ENCODE assay signal across 8 mouse cellular contexts in the genomic region with DNA sequence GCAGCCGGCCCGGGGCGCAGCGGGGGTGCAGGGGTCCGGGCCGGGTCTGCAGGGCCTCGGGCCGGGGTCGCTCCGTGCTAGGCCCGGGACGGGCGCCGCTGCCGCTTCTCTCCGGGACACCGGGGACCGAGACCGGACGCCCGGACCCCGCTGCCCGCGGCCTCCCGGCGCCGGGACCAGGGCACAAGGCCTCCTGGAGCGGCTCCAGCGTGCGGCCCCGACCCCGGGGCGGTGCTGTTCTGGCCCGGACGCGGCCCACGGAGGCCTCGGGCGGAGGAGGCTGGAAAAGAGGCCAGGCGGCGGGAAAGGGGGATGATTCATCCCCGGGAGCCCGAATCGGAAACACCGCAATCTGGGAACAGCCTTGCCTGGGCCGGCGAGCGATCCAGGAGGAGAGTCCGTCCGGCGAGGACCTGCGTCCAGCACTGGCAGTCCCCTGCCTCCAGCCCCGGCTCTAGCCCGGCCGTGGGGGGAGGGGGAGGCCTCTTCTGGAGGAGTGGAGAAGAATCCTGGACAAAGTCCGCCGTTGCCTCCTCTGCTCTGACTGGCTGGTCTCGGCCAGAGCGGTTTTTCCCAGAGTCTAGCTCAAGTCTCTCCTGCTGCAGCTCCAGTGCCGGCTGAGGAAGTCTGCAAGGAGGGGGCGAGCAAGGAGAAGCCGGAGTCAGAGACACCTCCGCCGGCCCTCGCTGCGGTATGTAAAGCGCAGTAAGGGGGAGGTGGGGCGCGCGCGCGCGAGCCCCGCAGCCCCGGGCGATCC. TPM values are rescaled to one million over a fixed set of nuclear protein-coding genes. Genes with fewer than 3 reads are reported as not detected.
DNase-seq lines count a peak whose midpoint lies in the region; ATAC-seq and TF ChIP-seq lines count a peak whose summit lies in the region.

No protein-coding gene starts in this region.

- no peak for TF ChIP-seq EP300 in liver, embryonic 14.5 days (IDR thresholded peaks at IDR 0.05; ENCODE audit: low read depth)

- peak overlapping the region; percentile 54 for H3K4me3 ChIP-seq in intestine, embryonic 14.5 days (ENCODE audit: low read depth, low read length)
- peak overlapping the region; percentile 21 to 46 for H3K4me3 ChIP-seq in liver, embryonic 14.5 days (ENCODE audit: insufficient read depth in 1 of 2, low read depth in 2 of 2, low read length in 2 of 2)
- peak overlapping the region; percentile 39 for H3K4me3 ChIP-seq in olfactory bulb, adult 2 months (ENCODE audit: insufficient read depth, low read depth, low read length)

- no peaks in the 10 kb centered on the region for H3K9me3 ChIP-seq in intestine, embryonic 14.5 days (ENCODE audit: control insufficient read depth, low read length)
- H3K9me3 ChIP-seq in liver, embryonic 14.5 days (ENCODE audit: control insufficient read depth, low read length) = no peaks in the 10 kb centered on the region

- TF ChIP-seq CTCF in liver, embryonic 14.5 days (IDR thresholded peaks at IDR 0.05; ENCODE audit: low read depth) = no peak
- TF ChIP-seq CTCF in olfactory bulb, adult 2 months (IDR thresholded peaks at IDR 0.05; ENCODE audit: insufficient read depth, low read depth, low read length) = no peak

- peak; percentile 35 to 62 for DNase-seq in cerebellum, postnatal 14 days
- no peak for DNase-seq in cerebellum, adult 9-10 months
- DNase-seq in adrenal gland, postnatal 25 days = peak; percentile 70
- peak; percentile 75 for DNase-seq in gastrocnemius, postnatal 10 days
- DNase-seq in intestine, embryonic 14.5 days (ENCODE audit: low spot score) = peak; percentile 87
- no peak for DNase-seq in liver, embryonic 14.5 days (ENCODE audit: low read depth in 3 of 3, low spot score in 3 of 3)
- no peak for DNase-seq in frontal cortex, postnatal 10 days (ENCODE audit: low spot score in 2 of 2)

- H3K27ac ChIP-seq in intestine, embryonic 14.5 days (ENCODE audit: low read depth) = peak overlapping the region; percentile 75
- H3K27ac ChIP-seq in liver, embryonic 14.5 days = no peak overlapping the region
- H3K27ac ChIP-seq in olfactory bulb, adult 2 months (ENCODE audit: insufficient read depth, low read depth, low read length) = no peak overlapping the region

- H3K27me3 ChIP-seq in intestine, embryonic 14.5 days (replicated peaks; ENCODE audit: control insufficient read depth, insufficient read depth, low read length) = peaks cover 16% of the 10 kb centered on the region
- peaks cover 73% of the 10 kb centered on the region for H3K27me3 ChIP-seq in liver, embryonic 14.5 days (ENCODE audit: control insufficient read depth, insufficient read depth, low read length)

- H3K4me1 ChIP-seq in intestine, embryonic 14.5 days (replicated peaks; ENCODE audit: control insufficient read depth, insufficient read depth, low read length) = peaks cover 36% of the 10 kb centered on the region
- peaks cover 0 to 4% of the 10 kb centered on the region in 2 experiments; a peak in 1 of 4 replicates for H3K4me1 ChIP-seq in liver, embryonic 14.5 days (replicated peaks; ENCODE audit: control insufficient read depth in 2 of 2, insufficient read depth in 2 of 2, low read length in 1 of 2)
- H3K4me1 ChIP-seq in olfactory bulb, adult 2 months (ENCODE audit: control insufficient read depth, insufficient read depth, low read length) = peaks cover 29% of the 10 kb centered on the region

- H3K9ac ChIP-seq in intestine, embryonic 14.5 days (ENCODE audit: low read length) = peak overlapping the region; percentile 51
- no peak overlapping the region for H3K9ac ChIP-seq in liver, embryonic 14.5 days (replicated peaks)

- peak overlapping the region; percentile 70 for H3K4me2 ChIP-seq in intestine, embryonic 14.5 days (ENCODE audit: low read length)
- peak overlapping the region; percentile 58 for H3K4me2 ChIP-seq in liver, embryonic 14.5 days (ENCODE audit: low read depth)

- 1% methylated on average over 62 of the region's 76 CpGs for WGBS in intestine, embryonic 14.5 days
- WGBS in liver, embryonic 14.5 days (ENCODE audit: insufficient replicate concordance) = under 1% methylated on average over 74 of the region's 76 CpGs
- 3% methylated on average over 75 of the region's 76 CpGs for WGBS in olfactory bulb, adult 2 months

- TF ChIP-seq POLR2A in olfactory bulb, adult 2 months (IDR thresholded peaks at IDR 0.05; ENCODE audit: insufficient read depth, low read depth, low read length) = no peak

- peaks cover 17% of the 10 kb centered on the region for H3K36me3 ChIP-seq in intestine, embryonic 14.5 days (ENCODE audit: control insufficient read depth, insufficient read depth, low read length)
- peaks cover 33% of the 10 kb centered on the region for H3K36me3 ChIP-seq in liver, embryonic 14.5 days (replicated peaks; ENCODE audit: control insufficient read depth, insufficient read depth, low read depth)

- peak; percentile 28 for ATAC-seq in intestine, embryonic 14.5 days (replicated peaks; ENCODE audit: low FRiP score, low TSS enrichment, low read depth)
- ATAC-seq in liver, embryonic 14.5 days (ENCODE audit: insufficient read depth) = peak; percentile 0; the same call in 1 of the 2 replicates

RNA-seq across cellular contexts. Expression of a gene that starts 0.8 kb away (rescaled TPM):
- total RNA-seq in adrenal gland, postnatal 25 days (2021) = 4.3 and 7.2 TPM in 2 replicates
- 1 to 10 TPM; 6.3 to 7.1 TPM for total RNA-seq in gastrocnemius, postnatal 10 days (2021)
- polyA plus RNA-seq in intestine, embryonic 14.5 days (2014; fragmentation: Nextera tagmentation; extraction: Ambion mirVana) = 1.9 and 2.3 TPM in 2 replicates
- polyA plus RNA-seq in liver, embryonic 14.5 days (2012; rRNA removed) = 0.56 and 0.67 TPM in 2 replicates
- 0.06 and 0.10 TPM in 2 replicates for polyA plus RNA-seq in liver, embryonic 14.5 days (2014; fragmentation: Nextera tagmentation; extraction: Ambion mirVana)
- not detected in 2 replicates for polyA plus RNA-seq in olfactory bulb, adult 2 months (2012; ENCODE audit: insufficient read depth, insufficient read length, low replicate concordance, missing spikeins)

RNA-seq across cellular contexts. Expression of a gene that starts 47.4 kb away (rescaled TPM):
- 70.9 and 71.7 TPM in 2 replicates for total RNA-seq in adrenal gland, postnatal 25 days (2021)
- total RNA-seq in gastrocnemius, postnatal 10 days (2021) = 10 to 100 TPM; 43.0 to 57.9 TPM
- polyA plus RNA-seq in intestine, embryonic 14.5 days (2014; fragmentation: Nextera tagmentation; extraction: Ambion mirVana) = 102 and 103 TPM in 2 replicates
- polyA plus RNA-seq in liver, embryonic 14.5 days (2012; rRNA removed) = 35.3 and 43.4 TPM in 2 replicates
- 45.3 and 55.7 TPM in 2 replicates for polyA plus RNA-seq in liver, embryonic 14.5 days (2014; fragmentation: Nextera tagmentation; extraction: Ambion mirVana)
- polyA plus RNA-seq in olfactory bulb, adult 2 months (2012; ENCODE audit: insufficient read depth, insufficient read length, low replicate concordance, missing spikeins) = not detected in 2 replicates

Comparison
In these comparisons a context has a peak if more than half of its experiments do, and no peak if none do; other contexts are left out.
1. DNase-seq: peak in cerebellum, postnatal 14 days (2 of 2), adrenal gland, postnatal 25 days (single experiment), gastrocnemius, postnatal 10 days (single experiment) and intestine, embryonic 14.5 days (single experiment); none in cerebellum, adult 9-10 months (single experiment), liver, embryonic 14.5 days (0 of 3) and frontal cortex, postnatal 10 days (0 of 2).
2. Peak in every context shown above with its lines, with median percentiles within 50 percentile points of each other: H3K4me3 ChIP-seq.